Mouse (Mus musculus) brain, embryonic 14.5 days (tissue): Measurements from ENCODE around the gene Lsm6. TPM values are rescaled to one million over a fixed set of nuclear protein-coding genes. Genes with fewer than 3 reads are reported as not detected.

Experiments
- DNase-seq: peaks from one replicate; pipeline ENCODE4 v3.0.0-alpha.2; 2011; ENCODE audit warnings: low read depth
- CTCF ChIP-seq: fragments of 200-500 bp; IDR thresholded peaks from 2 replicates; pipeline ENCODE4 v1.5.1; 2012; ENCODE audit warnings: inconsistent platforms, mild to moderate bottlenecking, moderate library complexity, borderline replicate concordance; ENCODE audit not compliant: insufficient read depth, insufficient read length; ENCODE audit errors: extremely low read depth
- POLR2A ChIP-seq: fragments of 200-500 bp; IDR thresholded peaks from 2 replicates; pipeline ENCODE4 v1.6.1; 2012; ENCODE audit warnings: mild to moderate bottlenecking, inconsistent platforms, borderline replicate concordance; ENCODE audit not compliant: poor library complexity, insufficient read depth, insufficient read length, severe bottlenecking; ENCODE audit errors: extremely low read depth
- polyA plus RNA-seq: library from polyadenylated mRNA; depleted of rRNA; stranded (reverse); fragments of >200 nt; gene quantifications from 2 replicates; pipeline ENCODE4 v1.2.3, GENCODE M21; 2012; rRNA removed

Gene Lsm6
- polyA plus RNA-seq: 65.8 and 67.8 TPM in 2 replicates

GRCm38 (mm10) chr8:78820673-78821310, at the start of gene Lsm6:
TSS of gene Lsm6 (minus strand) at chr8:78821140.
- TF ChIP-seq POLR2A (peak; percentile 52; the same call in 1 of the 2 replicates), CTCF (no peak)

GRCm38 (mm10) chr8:78867036-78867435, 46.1 kb upstream of the Lsm6 start:
- no peak for DNase-seq
- TF ChIP-seq CTCF: no peak
- TF ChIP-seq POLR2A: no peak

More at GRCm38 (mm10) chr8:78820673-78821310, at the start of gene Lsm6:
- DNase-seq: peak; percentile 99

GRCm38 (mm10) chr8:78863001-78863400, 42.1 kb upstream of the Lsm6 start:
- no peak for DNase-seq
- TF ChIP-seq POLR2A (no peak), CTCF (no peak)

GRCm38 (mm10) chr8:78862046-78862445, 41.1 kb upstream of the Lsm6 start:
- TF ChIP-seq CTCF: no peak
- no peak for TF ChIP-seq POLR2A
- DNase-seq: no peak

- TF ChIP-seq CTCF: no peak
- no peak for TF ChIP-seq POLR2A
Measured at GRCm38 (mm10) chr8:78860789-78861188, 39.8 kb upstream of the Lsm6 start.

GRCm38 (mm10) chr8:78857421-78857820, 36.5 kb upstream of the Lsm6 start:
- DNase-seq: no peak
- TF ChIP-seq POLR2A (no peak), CTCF (no peak)

More at GRCm38 (mm10) chr8:78860789-78861188, 39.8 kb upstream of the Lsm6 start:
- DNase-seq: no peak

GRCm38 (mm10) chr8:78852279-78852678, 31.3 kb upstream of the Lsm6 start:
- TF ChIP-seq CTCF (no peak), POLR2A (no peak)
- DNase-seq: no peak

- no peak for TF ChIP-seq POLR2A
- no peak for TF ChIP-seq CTCF
- peak; percentile 49 for DNase-seq
Measured at GRCm38 (mm10) chr8:78847240-78847639, 26.3 kb upstream of the Lsm6 start.

GRCm38 (mm10) chr8:78844559-78844958, 23.6 kb upstream of the Lsm6 start:
- DNase-seq: no peak
- TF ChIP-seq CTCF (no peak), POLR2A (no peak)

- no peak for TF ChIP-seq CTCF
- TF ChIP-seq POLR2A: no peak
- DNase-seq: peak; percentile 23
Measured at GRCm38 (mm10) chr8:78838656-78839413, 17.9 kb upstream of the Lsm6 start.

- TF ChIP-seq POLR2A (no peak), CTCF (no peak)
- DNase-seq: no peak
Measured at GRCm38 (mm10) chr8:78836091-78836490, 15.2 kb upstream of the Lsm6 start.
